Mouse (Mus musculus) ES-Bruce4 (cell line): ENCODE measurements around the gene C530008M17Rik.

ENCODE experiments used
- CTCF ChIP-seq: IDR thresholded peaks from one replicate; pipeline ENCODE4 v1.8.1; 2011; ENCODE audit warnings: low read depth, low read length
- EP300 ChIP-seq: IDR thresholded peaks from 2 replicates; pipeline ENCODE4 v1.6.1; 2011; ENCODE audit warnings: low read depth, low read length; ENCODE audit not compliant: insufficient read depth

DNA sequence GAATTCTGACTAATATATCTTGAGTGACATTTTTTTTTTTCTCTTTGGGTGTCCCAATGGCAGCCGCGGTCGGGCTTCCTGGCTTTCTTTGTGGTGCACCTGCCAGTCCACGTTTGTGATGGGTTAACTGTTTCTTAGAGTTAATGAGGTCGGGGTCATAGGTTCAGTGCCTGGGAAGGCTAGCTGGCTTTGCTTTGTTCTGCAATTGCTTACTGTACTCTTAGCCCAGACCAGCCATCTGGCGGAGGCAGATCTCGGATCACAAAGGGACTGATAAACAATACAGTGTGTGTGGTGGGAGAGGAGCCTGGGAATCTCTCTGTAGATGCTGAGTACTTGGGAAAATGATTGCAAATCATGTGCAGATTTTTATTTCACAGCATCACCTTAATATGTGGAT lies 9.1 kb downstream of the C530008M17Rik start:
- TF ChIP-seq EP300 = no peak
- no peak for TF ChIP-seq CTCF
